Mouse (Mus musculus): ENCODE data around the gene Sult2a6. TPM values are rescaled to one million over a fixed set of nuclear protein-coding genes. Genes with fewer than 3 reads are reported as not detected.

Gene Sult2a6
- not detected for total RNA-seq (2021)

DNA sequence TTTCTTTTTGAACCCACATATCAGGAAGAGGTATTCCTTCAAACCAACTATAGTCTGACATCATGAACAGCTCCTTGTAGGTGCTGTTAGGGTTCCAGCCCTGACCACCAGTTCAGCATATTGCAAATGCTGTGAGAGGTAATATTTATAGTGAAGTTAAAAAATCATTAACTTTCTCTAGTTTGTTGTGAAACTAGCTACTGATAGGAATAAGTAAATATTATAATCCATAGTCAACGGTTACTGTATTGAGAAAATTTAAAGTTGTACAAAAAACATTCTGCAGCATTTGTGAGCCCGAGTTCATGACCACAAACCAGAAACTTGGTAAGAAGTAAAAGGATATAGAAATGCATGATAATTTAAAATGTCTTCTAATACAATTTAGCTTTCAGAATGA is at the start of gene Sult2a6:
Sult2a6 (minus strand) TSS at position 101 of the 400 bp plus-strand sequence.
- DNase-seq (ENCODE audit: extremely low spot score in 1 of 2, low spot score in 2 of 2) = no peak
- intact Hi-C loops (cut with DNase I) = no loop called here

DNA sequence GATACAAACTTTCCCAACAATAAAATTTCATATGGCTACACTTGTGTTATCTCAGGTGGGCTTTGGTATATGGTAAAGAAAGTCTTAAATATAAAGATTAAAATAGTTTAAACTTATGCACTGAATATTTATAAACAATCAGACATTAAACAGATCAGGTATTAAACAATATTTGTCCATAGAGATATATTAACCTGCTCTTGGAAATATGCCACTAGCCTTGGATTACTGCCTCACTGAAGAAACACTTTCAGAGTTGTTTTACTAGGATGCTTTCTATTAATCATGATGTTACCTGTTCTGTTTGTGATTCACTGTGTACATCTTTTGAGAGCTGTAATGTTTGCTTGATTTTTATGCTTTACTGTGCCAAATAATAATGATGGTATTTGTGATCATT is 39.4 kb downstream of the Sult2a6 start:
- intact Hi-C loops (cut with DNase I) = no loop called here
- DNase-seq (ENCODE audit: extremely low spot score in 1 of 2, low spot score in 2 of 2) = no peak

DNA sequence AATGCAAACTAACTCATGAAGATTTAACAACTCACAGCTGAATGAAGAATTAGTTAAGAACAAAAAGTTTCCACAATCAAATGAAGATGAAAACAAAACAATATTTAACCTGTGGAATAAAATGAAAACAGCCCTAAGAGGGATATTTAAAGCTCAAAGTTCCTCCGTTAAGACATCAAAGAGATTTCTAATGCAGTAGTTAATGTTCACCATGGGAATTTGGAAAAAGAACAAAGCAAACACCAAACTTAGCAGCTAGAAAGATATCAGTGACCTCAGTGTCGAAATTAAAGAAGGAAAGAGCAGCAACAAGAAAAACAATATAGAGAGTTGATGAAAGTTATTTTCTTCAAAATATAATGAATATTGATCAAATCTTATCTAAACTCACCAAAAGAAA is 51.3 kb downstream of the Sult2a6 start:
- no peak for DNase-seq (ENCODE audit: extremely low spot score in 1 of 2, low spot score in 2 of 2)

DNA sequence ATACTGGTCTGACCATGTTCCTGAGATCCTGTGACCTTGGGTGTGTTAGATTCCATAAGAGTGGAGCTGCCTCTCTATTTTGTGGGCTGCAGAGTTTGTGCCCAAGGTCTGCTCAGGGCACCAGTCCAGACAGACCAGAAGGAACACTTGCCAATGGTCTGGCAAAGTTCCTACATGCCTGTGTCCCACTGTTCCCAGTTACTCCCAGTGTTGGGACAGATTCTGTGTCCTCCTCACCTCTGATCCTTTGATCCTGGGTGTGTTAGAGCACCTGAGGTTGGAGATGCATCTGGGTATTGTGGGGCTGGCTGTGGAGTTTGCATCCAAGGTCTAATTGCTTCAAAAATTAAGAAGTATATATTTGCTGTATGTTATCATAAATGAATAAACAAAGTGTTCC is 52.2 kb downstream of the Sult2a6 start:
- no peak for DNase-seq (ENCODE audit: extremely low spot score in 1 of 2, low spot score in 2 of 2)
- intact Hi-C loops (cut with DNase I) = no loop called here

More for the DNA sequence above, 51.3 kb downstream of the Sult2a6 start:
- intact Hi-C loops (cut with DNase I) = no loop called here

Other genes starting within 250 kb of the Sult2a6 start
- not detected for gene Sult2a3, start 131.8 kb downstream of the Sult2a6 start, total RNA-seq (2021)
- not detected for gene Obox8, start 78.7 kb upstream of the Sult2a6 start, total RNA-seq (2021)
- gene Sult2a8, start 191.9 kb upstream of the Sult2a6 start, total RNA-seq (2021) = not detected
- not detected for gene Sult2a7, start 239.4 kb upstream of the Sult2a6 start, total RNA-seq (2021)